Mouse (Mus musculus) E14TG2a.4 (cell line): Measurements from ENCODE around the gene Gdf11.

Experiments
- CTCF ChIP-seq: conservative IDR thresholded peaks from 2 replicates; pipeline ENCODE4 v1.5.1; 2014; ENCODE audit warnings: low read length
- NANOG ChIP-seq: IDR thresholded peaks from 2 replicates; pipeline ENCODE4 v1.6.1; 2014; ENCODE audit warnings: borderline replicate concordance, low read length, mixed read lengths

GRCm38 (mm10) chr10:128839434-128839833 lies 52.1 kb downstream of the Gdf11 start:
- TF ChIP-seq CTCF (no peak), NANOG (no peak)
